Mouse (Mus musculus) MN1 (cell line): Measurements from ENCODE around the gene 2210016L21Rik.
"Not testable (repeated sequence)": the region's sequence is repeated elsewhere in the genome, so short reads cannot be mapped to it uniquely, and the experiment has no call there.

Experiments used
- DNase-seq: peaks from one replicate; pipeline ENCODE4 v3.0.0-alpha.2; 2016; ENCODE audit warnings: low spot score

The 2210016L21Rik gene

GRCm38 (mm10) chr5:114942074-114942765 lies at the start of gene 2210016L21Rik:
TSS of gene 2210016L21Rik (plus strand) at chr5:114942158.
- peak; percentile 82 for DNase-seq

GRCm38 (mm10) chr5:114895542-114895941 lies 46.4 kb upstream of the 2210016L21Rik start:
- no peak for DNase-seq

- DNase-seq, result no peak
Observed at GRCm38 (mm10) chr5:114896688-114897373, 45.1 kb upstream of the 2210016L21Rik start, which contains the start of gene Oasl2. TSS of gene Oasl2 (plus strand) at chr5:114896936.

GRCm38 (mm10) chr5:114897374-114897793 lies 44.6 kb upstream of the 2210016L21Rik start:
- DNase-seq, result peak; percentile 52

GRCm38 (mm10) chr5:114898857-114899256 lies 43.1 kb upstream of the 2210016L21Rik start:
- DNase-seq, result no peak

GRCm38 (mm10) chr5:114902413-114902812 lies 39.5 kb upstream of the 2210016L21Rik start:
- DNase-seq, result no peak

- no peak for DNase-seq
Observed at GRCm38 (mm10) chr5:114908598-114909305, 33.2 kb upstream of the 2210016L21Rik start.

- DNase-seq, result peak; percentile 41
Observed at GRCm38 (mm10) chr5:114913686-114914085, 28.3 kb upstream of the 2210016L21Rik start.

- DNase-seq, result no peak
Observed at GRCm38 (mm10) chr5:114914855-114915254, 27.1 kb upstream of the 2210016L21Rik start.

GRCm38 (mm10) chr5:114915854-114916253 lies 26.1 kb upstream of the 2210016L21Rik start:
- DNase-seq, result no peak

GRCm38 (mm10) chr5:114916777-114917176 lies 25.2 kb upstream of the 2210016L21Rik start:
- no peak for DNase-seq

- not testable (repeated sequence) for DNase-seq
Observed at GRCm38 (mm10) chr5:114917357-114917756, 24.6 kb upstream of the 2210016L21Rik start.

GRCm38 (mm10) chr5:114921551-114922365 lies 20.2 kb upstream of the 2210016L21Rik start:
- no peak for DNase-seq

GRCm38 (mm10) chr5:114922366-114922731 lies 19.6 kb upstream of the 2210016L21Rik start:
- DNase-seq, result peak; percentile 14

- peak; percentile 29 for DNase-seq
Observed at GRCm38 (mm10) chr5:114922998-114923473, 18.9 kb upstream of the 2210016L21Rik start, which contains the start of gene Oasl1. TSS of gene Oasl1 (plus strand) at chr5:114923240.

GRCm38 (mm10) chr5:114926153-114926684 lies 15.7 kb upstream of the 2210016L21Rik start:
- peak; percentile 55 for DNase-seq

GRCm38 (mm10) chr5:114926753-114927152 lies 15.2 kb upstream of the 2210016L21Rik start:
- peak; percentile 13 for DNase-seq

- DNase-seq, result no peak
Observed at GRCm38 (mm10) chr5:114931626-114932025, 10.3 kb upstream of the 2210016L21Rik start.

- no peak for DNase-seq
Observed at GRCm38 (mm10) chr5:114933206-114933605, 8.8 kb upstream of the 2210016L21Rik start.

- DNase-seq, result no peak
Observed at GRCm38 (mm10) chr5:114935838-114936237, 6.1 kb upstream of the 2210016L21Rik start.

- not testable (repeated sequence) for DNase-seq
Observed at GRCm38 (mm10) chr5:114941138-114941537, 820 bp upstream of the 2210016L21Rik start.
